Mouse (Mus musculus): ENCODE data around the gene Prkar2a.

DNA sequence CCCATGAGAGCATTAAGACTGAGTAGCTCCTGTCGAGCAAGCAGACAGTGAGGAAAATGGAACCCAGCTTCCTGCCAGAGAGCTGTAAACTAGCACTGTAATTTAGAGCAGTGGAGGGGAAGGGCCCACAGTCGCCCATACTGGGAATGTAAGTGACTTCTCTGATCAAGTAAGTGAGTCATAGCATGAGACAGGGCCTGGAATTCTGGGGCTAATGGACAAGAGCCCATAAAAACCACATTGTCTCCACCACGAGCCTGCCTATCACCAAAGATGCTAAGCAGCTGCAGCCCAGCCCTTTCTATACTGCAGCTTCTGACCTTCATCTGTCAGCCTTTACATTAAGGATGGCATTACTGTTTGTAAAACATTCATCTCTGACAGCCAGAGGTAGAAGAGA is 50.1 kb downstream of the Prkar2a start:
- TF ChIP-seq ZNF384 (IDR thresholded peaks at IDR 0.05; ENCODE audit: low read depth, low read length): no peak
- no peak for TF ChIP-seq MAFK (IDR thresholded peaks at IDR 0.05; ENCODE audit: insufficient read depth, low read depth, low read length)
- no peak for TF ChIP-seq ZC3H11A (IDR thresholded peaks at IDR 0.05; ENCODE audit: borderline replicate concordance, low read depth, low read length)

Measured in ES-E14 (cell line).